Mouse (Mus musculus) kidney, embryonic 16.5 days (tissue): Measurements from ENCODE around the gene Kat2b. TPM values are rescaled to one million over a fixed set of nuclear protein-coding genes. Genes with fewer than 3 reads are reported as not detected.
"Not testable (repeated sequence)": the region's sequence is repeated elsewhere in the genome, so short reads cannot be mapped to it uniquely, and the experiment has no call there.

Experiments used
- ATAC-seq: fragments of 200-750 bp; cut with Nextera tagmentation; 2 replicates; pipeline ENCODE4 v1.8.0; 2017; ENCODE audit warnings: moderate TSS enrichment; ENCODE audit not compliant: low FRiP score, low TSS enrichment
- H3K27ac ChIP-seq: fragments of 300-500 bp; sonication (generic); 2 replicates; pipeline ENCODE4 v1.5.1; 2014; ENCODE audit warnings: low read length
- H3K27me3 ChIP-seq: fragments of 300-500 bp; sonication (generic); 2 replicates; pipeline ENCODE4 v1.6.1; 2014; ENCODE audit warnings: low read length, control low read depth, mixed read lengths; ENCODE audit not compliant: insufficient read depth
- H3K36me3 ChIP-seq: fragments of 300-500 bp; sonication (generic); 2 replicates; pipeline ENCODE4 v1.6.1; 2014; ENCODE audit warnings: low read length, control low read depth, mixed read lengths; ENCODE audit not compliant: insufficient read depth
- H3K4me1 ChIP-seq: fragments of 300-500 bp; sonication (generic); 2 replicates; pipeline ENCODE4 v1.6.1; 2014; ENCODE audit warnings: low read length, control low read depth, mixed read lengths; ENCODE audit not compliant: insufficient read depth
- H3K4me2 ChIP-seq: fragments of 300-500 bp; sonication (generic); replicated peaks from 2 replicates; pipeline ENCODE4 v1.6.1; 2014; ENCODE audit warnings: low read depth, low read length
- H3K4me3 ChIP-seq: fragments of 300-500 bp; sonication (generic); 2 replicates; pipeline ENCODE4 v1.5.1; 2014; ENCODE audit warnings: mild to moderate bottlenecking, low read length
- H3K9ac ChIP-seq: fragments of 300-500 bp; sonication (generic); replicated peaks from 2 replicates; pipeline ENCODE4 v1.6.1; 2014; ENCODE audit warnings: low read length
- H3K9me3 ChIP-seq: fragments of 300-500 bp; sonication (generic); 2 replicates; pipeline ENCODE4 v1.6.1; 2016; ENCODE audit warnings: low read length, control low read depth
- WGBS: fragments of 180-500 bp; shearing (Covaris S2); extraction: QIAGEN DNeasy Blood & Tissue Kit; methylation state at CpG from one replicate; pipeline ENCODE4 v1.1.7; 2014; 5-methylcytosine and 5-hydroxymethylcytosine counted together
- polyA plus RNA-seq: library from polyadenylated mRNA; unstranded; fragments of >200 nt; fragmentation: Nextera tagmentation; extraction: Ambion mirVana; gene quantifications from 2 replicates; pipeline ENCODE4 v1.2.1, GENCODE M21; 2015

The Kat2b gene
- polyA plus RNA-seq, 1 experiment from 2014 or later: 3.8 TPM

DNA sequence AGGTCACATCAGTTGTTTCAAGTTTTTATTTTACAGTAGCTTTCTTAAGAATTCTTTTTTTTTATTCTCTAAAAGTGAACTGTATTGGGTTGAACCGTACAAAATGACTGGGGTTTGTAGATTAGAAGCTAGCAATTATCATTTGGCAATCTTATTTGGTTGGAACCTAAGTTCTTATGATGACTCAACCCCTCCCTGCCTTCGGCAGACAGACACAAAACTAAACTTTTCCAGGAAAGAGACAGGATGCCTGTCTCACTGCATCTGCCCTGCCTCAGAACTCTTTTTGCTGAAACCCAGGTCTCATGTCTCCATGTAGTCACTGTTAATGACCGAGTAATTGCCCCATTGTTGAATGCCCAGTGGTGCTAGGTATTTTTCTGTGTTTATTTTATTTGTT, 97.6 kb downstream of the Kat2b start:
- Histone ChIP-seq H3K9ac (no peak overlapping the region), H3K27me3 (no peaks in the 10 kb centered on the region), H3K36me3 (peaks cover 29% of the 10 kb centered on the region; the same call in 1 of the 2 replicates), H3K9me3 (no peaks in the 10 kb centered on the region), H3K4me3 (no peak overlapping the region), H3K4me1 (no peaks in the 10 kb centered on the region), H3K27ac (no peak overlapping the region), H3K4me2 (no peak overlapping the region)
- 81% methylated on average over 3 of the region's 3 CpGs for whole genome bisulfite sequencing
- no peak for ATAC-seq

DNA sequence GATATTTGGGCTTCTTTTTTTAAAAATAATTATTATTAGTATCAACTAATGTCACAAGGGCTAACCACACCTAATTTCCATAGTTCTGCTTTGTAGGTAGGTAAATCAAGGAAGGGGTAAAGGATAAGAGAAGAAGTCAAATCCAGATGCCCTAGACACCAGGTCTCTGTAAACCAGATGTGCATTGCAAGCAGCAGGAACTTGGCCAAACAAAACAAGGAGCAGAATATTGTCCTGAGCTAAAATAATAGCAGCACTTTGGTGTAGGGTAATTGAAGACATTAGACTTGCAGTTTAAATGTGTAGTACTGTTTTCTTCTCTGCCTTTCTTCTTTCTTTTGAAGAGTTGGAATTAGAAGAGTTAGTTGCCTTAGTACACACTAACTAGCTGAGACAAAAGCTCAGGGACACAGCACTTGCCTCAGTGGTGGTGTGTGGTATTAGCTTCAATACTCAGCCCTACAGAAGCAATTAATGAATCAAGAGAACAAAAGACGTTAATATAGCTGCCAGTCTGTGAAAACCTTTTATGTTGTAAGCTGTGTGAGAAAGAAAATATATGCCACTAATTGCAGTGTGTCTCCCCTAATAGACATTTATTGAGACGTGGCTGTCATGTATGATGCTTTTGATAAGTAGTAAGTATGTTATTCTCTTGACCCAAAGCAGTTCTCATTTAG, 98.2 kb downstream of the Kat2b start:
- 70% methylated on average over 2 of the region's 2 CpGs for WGBS
- no peak overlapping the region for H3K4me3 ChIP-seq
- H3K9me3 ChIP-seq: no peaks in the 10 kb centered on the region
- no peaks in the 10 kb centered on the region for H3K27me3 ChIP-seq
- peaks cover 30% of the 10 kb centered on the region for H3K36me3 ChIP-seq
- H3K27ac ChIP-seq: no peak overlapping the region
- H3K4me2 ChIP-seq: no peak overlapping the region
- ATAC-seq: no peak
- no peaks in the 10 kb centered on the region for H3K4me1 ChIP-seq
- no peak overlapping the region for H3K9ac ChIP-seq

DNA sequence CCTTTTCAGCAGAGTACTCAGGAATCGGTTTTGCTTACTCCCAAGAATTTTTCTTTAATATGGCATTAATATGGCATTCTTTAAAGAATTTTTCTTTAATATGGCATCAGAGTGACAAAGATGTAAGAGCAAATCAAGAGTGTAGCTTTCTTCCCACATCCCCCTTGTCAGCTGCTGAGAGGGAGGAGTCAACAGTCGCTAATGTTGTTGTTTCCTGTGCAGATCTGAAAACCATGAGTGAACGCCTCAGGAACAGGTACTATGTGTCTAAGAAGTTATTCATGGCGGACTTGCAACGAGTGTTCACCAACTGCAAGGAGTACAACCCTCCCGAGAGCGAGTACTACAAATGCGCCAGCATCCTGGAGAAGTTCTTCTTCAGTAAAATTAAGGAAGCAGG, 103.8 kb downstream of the Kat2b start:
- Histone ChIP-seq H3K9me3 (no peaks in the 10 kb centered on the region), H3K36me3 (peaks cover 45% of the 10 kb centered on the region), H3K4me2 (no peak overlapping the region), H3K27me3 (no peaks in the 10 kb centered on the region), H3K9ac (no peak overlapping the region), H3K27ac (no peak overlapping the region), H3K4me1 (no peaks in the 10 kb centered on the region), H3K4me3 (no peak overlapping the region)
- ATAC-seq: no peak
- 94% methylated on average over 8 of the region's 8 CpGs for WGBS

DNA sequence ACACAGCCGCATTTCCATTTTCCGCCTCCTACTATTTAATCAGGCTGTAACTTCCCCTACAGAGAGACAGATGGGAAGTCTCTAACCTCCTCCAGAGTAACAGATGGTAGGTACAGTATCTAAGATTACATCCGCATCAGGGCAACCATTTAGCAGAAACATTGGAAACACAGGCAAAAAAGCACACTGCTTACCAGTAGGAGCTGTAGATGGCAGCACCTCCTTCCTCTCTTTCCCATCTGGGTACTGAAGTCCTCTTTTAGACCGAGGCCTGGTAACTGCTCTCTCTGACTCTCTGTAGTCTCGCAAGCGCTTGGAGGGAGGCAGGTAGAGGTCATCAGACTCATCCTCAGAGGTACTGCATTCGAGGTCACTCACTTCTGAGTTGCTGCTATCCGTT, 112.1 kb downstream of the Kat2b start:
- Histone ChIP-seq H3K4me3 (no peak overlapping the region), H3K4me2 (no peak overlapping the region), H3K27ac (no peak overlapping the region), H3K4me1 (no peaks in the 10 kb centered on the region), H3K9ac (no peak overlapping the region), H3K9me3 (no peaks in the 10 kb centered on the region), H3K27me3 (no peaks in the 10 kb centered on the region), H3K36me3 (peaks cover 47% of the 10 kb centered on the region)
- 79% methylated on average over 8 of the region's 8 CpGs for WGBS
- peak; percentile 70 for ATAC-seq

DNA sequence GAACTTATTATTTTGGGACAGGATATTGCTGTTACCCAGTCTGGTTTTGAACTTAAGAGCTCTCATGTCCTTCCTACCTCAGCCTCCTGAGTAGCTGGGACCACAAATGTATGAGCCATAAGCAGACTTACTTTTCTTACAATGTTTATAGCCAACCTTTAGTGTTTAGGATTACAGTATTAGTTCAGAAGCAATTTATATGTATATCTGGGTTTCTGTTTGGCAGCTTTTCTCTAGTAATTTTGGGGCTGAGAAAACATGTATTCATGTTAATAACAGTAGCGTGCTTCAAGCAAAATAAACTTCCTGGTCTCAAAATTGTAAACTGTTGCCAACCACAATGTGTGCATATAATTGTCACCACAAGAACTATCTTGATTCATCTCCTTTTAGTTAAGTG, 121.7 kb downstream of the Kat2b start:
- peaks cover 5% of the 10 kb centered on the region; the same call in 1 of the 2 replicates for H3K4me1 ChIP-seq
- 7% methylated on average over 1 of the region's 1 CpGs for WGBS
- no peaks in the 10 kb centered on the region for H3K27me3 ChIP-seq
- peak overlapping the region; percentile 80 for H3K9ac ChIP-seq
- H3K36me3 ChIP-seq: peaks cover 21% of the 10 kb centered on the region
- no peak overlapping the region for H3K27ac ChIP-seq
- no peaks in the 10 kb centered on the region for H3K9me3 ChIP-seq
- H3K4me3 ChIP-seq: peak overlapping the region; percentile 79
- no peak for ATAC-seq
- H3K4me2 ChIP-seq: peak overlapping the region; percentile 66

DNA sequence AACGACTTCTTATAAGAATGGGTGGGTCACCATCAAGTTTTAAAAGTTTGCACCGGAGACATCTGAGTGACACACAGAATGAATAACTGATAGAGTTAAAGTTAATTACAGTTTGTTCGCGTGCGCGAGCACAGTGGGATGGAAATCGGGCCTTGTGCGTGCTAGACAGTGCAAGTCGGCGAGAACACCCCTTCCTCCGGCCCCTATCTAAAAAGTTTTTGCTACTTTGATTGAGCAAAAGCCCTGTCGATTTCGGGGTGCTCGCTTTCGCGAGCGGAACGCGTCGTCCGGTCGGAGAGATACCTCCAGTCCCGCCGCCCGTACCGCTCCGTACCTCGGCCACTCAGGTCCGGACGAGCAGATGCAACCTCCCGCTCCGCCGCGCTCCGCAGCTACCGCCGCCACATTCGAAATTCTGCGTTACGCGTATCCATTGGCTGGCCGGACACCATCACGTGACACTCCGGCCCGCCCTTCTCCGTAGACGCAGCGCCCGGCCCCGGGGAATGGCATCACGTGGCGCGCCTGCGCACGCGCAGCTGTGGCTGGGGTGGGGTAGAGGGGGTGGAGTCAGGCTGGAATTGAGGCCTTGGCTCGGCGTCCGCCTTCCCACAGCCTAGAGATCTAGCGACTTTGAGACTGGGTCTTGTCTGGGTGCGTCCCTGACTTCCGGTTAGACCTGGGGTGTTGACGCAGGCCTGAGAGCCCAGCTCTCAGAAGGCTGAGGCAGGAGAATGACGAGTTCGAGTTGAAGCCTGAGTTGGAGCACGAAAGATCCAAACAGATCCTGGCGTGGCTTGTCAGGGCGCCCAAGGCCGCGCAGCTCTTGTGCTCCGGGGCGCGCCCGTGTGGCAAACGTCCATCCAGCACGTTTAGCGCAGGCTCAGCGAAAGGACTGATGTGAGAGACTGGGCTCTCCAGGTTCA, 122.5 kb downstream of the Kat2b start, which contains the start of gene Sgo1:
Gene Sgo1, minus strand, starts transcription at position 457 of the 926 bp plus-strand sequence.
- Histone ChIP-seq H3K36me3 (peaks cover 17% of the 10 kb centered on the region), H3K27ac (peak within 1 kb of the TSS; percentile 99), H3K9ac (peak within 1 kb of the TSS; percentile 95), H3K4me2 (peak within 1 kb of the TSS; percentile 66), H3K4me3 (peak within 1 kb of the TSS; percentile 79), H3K27me3 (no peaks in the 10 kb centered on the region), H3K4me1 (peaks cover 5% of the 10 kb centered on the region; the same call in 1 of the 2 replicates), H3K9me3 (no peaks in the 10 kb centered on the region)
- ATAC-seq: peak; percentile 99
- WGBS: under 1% methylated on average over 78 of the region's 78 CpGs

DNA sequence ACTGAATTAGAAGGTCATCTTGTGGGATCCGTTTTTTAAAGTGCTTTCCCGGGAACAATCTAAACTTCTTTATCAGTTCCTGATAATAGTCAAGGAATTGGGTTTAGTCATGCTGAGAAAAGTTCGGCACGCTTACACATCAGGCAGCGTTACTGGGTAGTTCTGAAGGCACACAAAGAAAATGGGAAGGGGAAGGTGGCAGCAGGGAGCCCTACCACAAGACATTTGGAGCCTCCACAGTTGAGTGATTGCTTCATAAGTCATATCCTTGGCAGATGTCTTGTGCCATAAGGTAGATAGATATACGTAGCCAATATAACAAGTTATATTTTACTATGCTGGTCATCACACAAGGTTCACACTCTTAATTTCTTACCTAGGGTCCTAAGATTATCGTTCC, 123.3 kb downstream of the Kat2b start:
- Histone ChIP-seq H3K27me3 (no peaks in the 10 kb centered on the region), H3K4me1 (peaks cover 5% of the 10 kb centered on the region; the same call in 1 of the 2 replicates), H3K9ac (peak overlapping the region; percentile 95), H3K4me2 (peak overlapping the region; percentile 66), H3K9me3 (no peaks in the 10 kb centered on the region), H3K27ac (peak overlapping the region; percentile 99), H3K4me3 (peak overlapping the region; percentile 79), H3K36me3 (peaks cover 11% of the 10 kb centered on the region)
- 14% methylated on average over 7 of the region's 7 CpGs for WGBS
- no peak for ATAC-seq

DNA sequence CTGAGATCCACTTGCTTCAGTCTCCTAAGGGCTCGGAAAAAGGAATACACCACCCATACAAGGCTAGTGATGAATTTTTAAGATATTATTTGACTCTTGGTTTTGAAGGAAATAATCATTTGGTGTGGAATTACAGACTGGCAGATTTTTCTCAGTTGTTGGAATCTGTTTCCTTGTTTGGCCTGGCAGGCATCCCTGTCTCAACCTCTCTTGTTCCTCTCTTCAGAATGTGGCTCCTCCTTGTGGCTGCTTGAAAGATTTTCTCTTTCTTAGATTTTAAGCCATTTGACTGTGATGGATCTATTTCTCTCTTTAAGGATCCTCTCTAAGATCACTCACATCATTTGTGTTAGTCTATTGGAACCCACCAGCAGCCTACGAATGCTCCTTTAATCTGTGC, 127.4 kb downstream of the Kat2b start:
- Histone ChIP-seq H3K9ac (no peak overlapping the region), H3K4me2 (no peak overlapping the region), H3K4me3 (no peak overlapping the region), H3K4me1 (peaks cover 5% of the 10 kb centered on the region; the same call in 1 of the 2 replicates), H3K36me3 (no peaks in the 10 kb centered on the region), H3K27me3 (no peaks in the 10 kb centered on the region), H3K9me3 (no peaks in the 10 kb centered on the region), H3K27ac (no peak overlapping the region)
- ATAC-seq: no peak
- 89% methylated on average over 2 of the region's 2 CpGs for WGBS

DNA sequence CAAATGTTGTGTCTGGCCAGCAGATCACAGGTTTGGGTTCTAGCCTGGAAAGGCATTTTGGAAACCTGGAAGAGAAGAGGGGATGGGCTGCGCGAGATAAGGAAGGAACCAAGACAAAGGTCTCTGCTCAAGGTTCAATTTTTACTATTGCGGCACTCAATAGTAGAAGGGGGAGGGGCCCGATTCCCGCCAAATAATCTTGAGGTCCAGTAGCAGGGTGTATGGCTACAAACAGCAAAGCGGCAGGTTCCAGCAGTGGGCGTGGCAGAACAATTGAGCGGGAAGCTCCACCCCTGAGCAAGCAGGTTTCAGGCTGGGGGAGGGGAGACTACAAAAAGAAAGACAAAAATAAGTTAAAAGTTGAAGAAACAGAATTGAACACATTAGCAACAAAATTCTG, 130.9 kb downstream of the Kat2b start:
- not testable (repeated sequence) for H3K27ac ChIP-seq, H3K9me3 ChIP-seq, H3K4me3 ChIP-seq, ATAC-seq, H3K4me2 ChIP-seq, H3K9ac ChIP-seq, H3K36me3 ChIP-seq, H3K4me1 ChIP-seq, H3K27me3 ChIP-seq
- 83% methylated on average over 8 of the region's 8 CpGs for WGBS

DNA sequence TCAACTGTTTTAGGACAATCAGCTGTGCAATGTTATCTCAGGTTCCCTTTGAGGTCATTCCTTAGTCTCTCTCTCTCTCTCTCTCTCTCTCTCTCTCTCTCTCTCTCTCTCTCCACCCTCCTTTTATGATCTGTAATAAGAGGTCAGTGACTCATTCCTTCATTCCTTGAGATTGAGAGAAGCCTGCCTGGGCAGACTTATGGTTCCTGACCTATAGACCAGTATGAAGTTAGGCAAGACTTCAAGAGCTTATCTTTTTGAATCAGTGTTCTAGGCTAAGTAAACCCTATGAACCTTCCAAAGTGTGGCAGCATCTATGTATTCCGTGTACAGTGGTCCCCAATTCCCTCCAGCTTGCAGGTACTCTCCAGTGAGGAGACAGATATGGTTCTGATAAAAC, 147.8 kb downstream of the Kat2b start:
- Histone ChIP-seq H3K4me2 (no peak overlapping the region), H3K4me3 (no peak overlapping the region), H3K9ac (no peak overlapping the region), H3K4me1 (no peaks in the 10 kb centered on the region), H3K27ac (no peak overlapping the region), H3K9me3 (no peaks in the 10 kb centered on the region), H3K36me3 (no peaks in the 10 kb centered on the region), H3K27me3 (no peaks in the 10 kb centered on the region)
- ATAC-seq: no peak
- 65% methylated on average over 1 of the region's 1 CpGs for WGBS
